Mouse (Mus musculus): ENCODE measurements around the gene Cypt15.
"Not testable (repeated sequence)": the region's sequence is repeated elsewhere in the genome, so short reads cannot be mapped to it uniquely, and the experiment has no call there.

The Cypt15 gene

GRCm38 (mm10) chrX:39345967-39346366 lies at the start of gene Cypt15:
Gene Cypt15 (plus strand): TSS chrX:39346267.
- DNase-seq (ENCODE audit: low spot score in 2 of 2): not testable (repeated sequence)

- no peak for DNase-seq (ENCODE audit: low spot score in 2 of 2)
These were observed 24.9 kb downstream of the Cypt15 start for GRCm38 (mm10) chrX:39370932-39371331.

GRCm38 (mm10) chrX:39378830-39379229 lies 32.8 kb downstream of the Cypt15 start:
- no peak for DNase-seq (ENCODE audit: low spot score in 2 of 2)

- DNase-seq (ENCODE audit: low spot score in 2 of 2): no peak
These were observed 37.7 kb downstream of the Cypt15 start for GRCm38 (mm10) chrX:39383806-39384205.
